Mouse (Mus musculus) telencephalon, adult 2 months (tissue): ENCODE data around the gene Insr.
"Not testable (repeated sequence)": the region's sequence is repeated elsewhere in the genome, so short reads cannot be mapped to it uniquely, and the experiment has no call there.

Experiments used
- DNase-seq: peaks from one replicate; pipeline ENCODE4 v3.0.0-alpha.2; 2011; ENCODE audit warnings: low read depth, low spot score

Gene Insr

GRCm38 (mm10) chr8:3191006-3191405 is 88.4 kb downstream of the Insr start:
- DNase-seq: no peak

DNA sequence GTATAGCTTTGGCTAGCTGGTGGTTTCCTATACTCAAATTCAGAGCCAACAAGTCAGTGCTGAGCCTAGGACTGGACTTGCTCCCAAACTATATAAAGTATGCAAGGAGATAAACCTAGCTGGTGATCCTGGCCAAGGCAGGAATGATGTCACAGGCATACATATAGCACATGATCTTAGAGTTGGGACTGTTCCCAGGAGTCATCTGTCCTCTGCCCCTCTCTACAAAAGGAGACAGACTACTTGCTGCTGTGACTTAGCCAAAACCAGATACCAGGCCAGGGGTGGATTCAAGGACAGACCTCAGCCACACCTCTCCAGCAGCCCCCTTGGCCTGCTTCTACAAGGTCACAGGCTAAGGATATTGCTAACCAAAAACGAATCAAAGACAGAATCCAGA is 92.0 kb downstream of the Insr start:
- DNase-seq: no peak

- DNase-seq: no peak
Measured at GRCm38 (mm10) chr8:3179930-3180329, 99.5 kb downstream of the Insr start.

DNA sequence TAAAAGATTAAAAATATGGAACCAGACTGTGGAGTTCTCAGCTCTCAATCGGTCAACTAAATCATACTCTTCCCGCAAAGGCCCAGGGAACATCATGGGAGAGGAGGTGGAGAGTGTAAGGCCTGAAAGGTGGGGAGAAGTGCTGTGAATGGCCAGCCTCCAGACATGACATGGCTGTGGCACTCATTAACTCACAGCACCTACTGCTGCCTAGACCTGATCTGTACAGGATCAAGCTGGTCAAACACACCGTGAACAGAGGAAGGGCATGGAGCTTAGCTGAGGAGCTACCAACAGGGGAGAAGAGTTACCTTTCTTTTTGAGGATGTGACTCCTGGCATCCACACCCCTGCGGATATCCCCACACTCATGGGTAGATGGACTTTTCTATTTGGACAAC is 102.0 kb downstream of the Insr start:
- no peak for DNase-seq

DNA sequence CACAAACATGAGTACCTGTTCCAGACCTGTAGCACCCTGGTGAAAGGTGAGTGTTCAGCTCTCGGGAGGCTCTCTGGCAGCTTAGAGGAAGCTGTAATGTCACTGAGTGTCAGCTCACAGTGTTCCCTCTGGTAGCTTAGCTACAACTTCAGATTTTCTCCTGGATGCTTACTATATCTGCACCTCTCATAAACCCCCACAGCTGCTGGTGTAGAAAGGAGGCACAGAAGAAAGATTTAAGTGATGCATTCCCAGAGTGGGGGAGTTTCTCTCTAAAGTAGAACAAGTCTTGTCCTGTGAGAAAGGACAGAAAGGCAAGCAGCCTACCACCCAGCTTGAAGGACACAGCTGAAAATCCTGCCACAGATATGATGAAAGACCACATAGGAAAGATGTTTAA is 107.2 kb downstream of the Insr start:
- DNase-seq: peak; percentile 39

DNA sequence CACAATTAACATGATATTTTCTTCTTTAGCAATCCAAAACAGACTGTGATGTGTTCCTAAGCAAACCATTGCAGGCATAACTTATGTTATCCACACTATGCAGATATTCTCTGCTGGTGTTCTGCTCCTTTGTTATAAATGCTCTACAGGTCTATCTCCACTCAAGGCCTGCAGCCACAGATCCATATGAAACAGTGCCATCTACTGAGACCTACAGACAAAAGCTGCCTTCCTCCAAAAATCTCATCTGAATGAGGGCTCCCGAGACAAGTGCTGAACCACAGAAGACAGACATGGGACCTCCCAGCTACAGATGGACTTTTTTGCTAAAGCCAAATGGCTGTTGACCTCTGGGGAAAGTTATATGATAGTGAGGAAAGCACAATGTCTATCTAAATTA is 132.9 kb downstream of the Insr start:
- no peak for DNase-seq

DNA sequence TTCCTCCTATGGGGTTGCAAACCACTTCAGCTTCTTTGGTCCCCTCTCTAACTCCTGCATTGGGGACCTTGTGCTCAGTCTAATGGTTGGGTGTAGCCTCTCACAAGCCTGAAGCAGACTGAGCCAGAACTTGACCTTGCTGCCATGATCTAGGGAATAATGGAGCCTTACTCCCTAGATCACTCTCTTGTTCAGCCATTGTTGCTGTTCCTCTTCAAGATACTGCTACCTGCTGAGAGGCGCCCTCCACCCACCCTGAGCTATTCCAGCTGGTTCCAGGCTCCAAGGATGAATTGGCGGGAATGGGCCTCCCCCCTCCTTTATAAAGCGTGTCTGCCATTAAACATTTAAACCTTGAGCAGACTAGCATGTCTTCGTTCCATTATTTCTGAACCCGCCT is 179.0 kb downstream of the Insr start:
- not testable (repeated sequence) for DNase-seq
